Mouse (Mus musculus): ENCODE data around the gene Gm10639. TPM values are rescaled to one million over a fixed set of nuclear protein-coding genes. Genes with fewer than 3 reads are reported as not detected.

The Gm10639 gene
- not detected in 2 replicates for polyA plus RNA-seq (2012; rRNA removed)

GRCm38 (mm10) chr9:78289723-78290122, at the start of gene Gm10639:
Gene Gm10639, plus strand, starts transcription at chr9:78289923.

GRCm38 (mm10) chr9:78256914-78257313, 32.8 kb upstream of the Gm10639 start, which contains the start of gene Gm3776:
Gene Gm3776, plus strand, starts transcription at chr9:78257129.

GRCm38 (mm10) chr9:78314696-78315095, 25.0 kb downstream of the Gm10639 start, which contains the start of gene Omt2a:
Gene Omt2a, minus strand, starts transcription at chr9:78314796.

GRCm38 (mm10) chr9:78327289-78327688, 37.6 kb downstream of the Gm10639 start, which contains the start of gene Omt2b:
Gene Omt2b, plus strand, starts transcription at chr9:78327589.

Other genes starting within 250 kb of the Gm10639 start
- not detected in 2 replicates for gene Gcm1, start 238.0 kb upstream of the Gm10639 start, polyA plus RNA-seq (2012; rRNA removed)
- 87.3 and 87.4 TPM in 2 replicates for gene Fbxo9, start 180.9 kb upstream of the Gm10639 start, polyA plus RNA-seq (2012; rRNA removed)
- 40.4 and 40.8 TPM in 2 replicates for gene Ick, start 180.7 kb upstream of the Gm10639 start, polyA plus RNA-seq (2012; rRNA removed)
- gene Gsta4, start 107.1 kb upstream of the Gm10639 start, polyA plus RNA-seq (2012; rRNA removed): 10.6 and 16.4 TPM in 2 replicates
- not detected in 2 replicates for gene Gsta1, start 59.3 kb upstream of the Gm10639 start, polyA plus RNA-seq (2012; rRNA removed)
- not detected in 2 replicates for gene Gm3776, start 32.8 kb upstream of the Gm10639 start, polyA plus RNA-seq (2012; rRNA removed)
- not detected in 2 replicates for gene Omt2a, start 24.9 kb downstream of the Gm10639 start, polyA plus RNA-seq (2012; rRNA removed)
- gene Omt2b, start 37.7 kb downstream of the Gm10639 start, polyA plus RNA-seq (2012; rRNA removed): not detected in 2 replicates
- gene Gsta2, start 65.9 kb downstream of the Gm10639 start, polyA plus RNA-seq (2012; rRNA removed): not detected in 2 replicates
- gene Dppa5a, start 78.3 kb downstream of the Gm10639 start, polyA plus RNA-seq (2012; rRNA removed): 3.7 and 4.6 TPM in 2 replicates
- 3.3 and 3.5 TPM in 2 replicates for gene Ooep, start 88.8 kb downstream of the Gm10639 start, polyA plus RNA-seq (2012; rRNA removed)
- 0.45 and 0.66 TPM in 2 replicates for gene Ddx43, start 105.9 kb downstream of the Gm10639 start, polyA plus RNA-seq (2012; rRNA removed)
- gene Cgas, start 153.3 kb downstream of the Gm10639 start, polyA plus RNA-seq (2012; rRNA removed): 1.0 TPM in 2 replicates
- gene Mto1, start 158.3 kb downstream of the Gm10639 start, polyA plus RNA-seq (2012; rRNA removed): 26.2 and 28.5 TPM in 2 replicates
- 0.87 and 1.3 TPM in 2 replicates for gene Gm17324, start 158.9 kb downstream of the Gm10639 start, polyA plus RNA-seq (2012; rRNA removed)
- gene Eef1a1, start 199.2 kb downstream of the Gm10639 start, polyA plus RNA-seq (2012; rRNA removed): 6,695 and 7,112 TPM in 2 replicates

Data from central nervous system, embryonic 18 days (tissue).